Comparison of ENCODE assay signal across 9 mouse cellular contexts in the genomic region with DNA sequence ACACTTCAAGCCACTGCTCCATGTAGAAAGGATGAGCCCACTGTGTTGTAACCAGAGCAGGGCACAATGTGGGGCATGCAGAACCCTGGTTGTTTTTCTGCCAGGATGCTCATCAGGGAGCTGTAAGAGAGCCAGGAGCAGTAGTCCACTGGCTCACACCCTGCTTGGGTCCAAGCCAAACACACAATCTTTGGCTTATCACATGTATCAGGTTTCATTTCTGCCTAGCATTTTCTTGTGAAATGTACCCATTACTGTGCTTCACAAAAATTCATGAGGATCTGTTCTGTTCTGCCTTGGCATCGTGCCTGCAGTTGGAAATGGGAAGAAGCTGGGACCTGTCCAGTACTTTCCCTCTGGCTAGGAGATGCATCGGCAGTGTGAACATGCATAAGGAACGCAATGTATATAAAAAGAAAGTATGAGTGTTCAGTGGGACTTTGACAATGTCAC.
DNase-seq lines count a peak whose midpoint lies in the region; ATAC-seq lines count a peak whose summit lies in the region.
"Had no signal": no experiment of that assay in that cellular context is flagged by ENCODE, and none has a peak within 500 bp of the region (broad histone marks: within the 10 kb centered on the region; RNA-seq: fewer than 3 reads in every experiment).

No protein-coding gene starts in this region.

- no peak overlapping the region for H3K27ac ChIP-seq in lung, embryonic 16.5 days (ENCODE audit: low read length)
- H3K27ac ChIP-seq in midbrain, embryonic 15.5 days: no peak overlapping the region
- H3K27ac ChIP-seq: liver, embryonic 15.5 days had no signal

- H3K27me3 ChIP-seq in lung, embryonic 16.5 days (ENCODE audit: control insufficient read depth, insufficient read depth, low read depth, low read length): no peaks in the 10 kb centered on the region
- no peaks in the 10 kb centered on the region for H3K27me3 ChIP-seq in midbrain, embryonic 15.5 days (replicated peaks)
- H3K27me3 ChIP-seq: liver, embryonic 15.5 days had no signal

- 59% methylated on average over 3 of the region's 3 CpGs for WGBS in lung, embryonic 16.5 days
- WGBS in midbrain, embryonic 15.5 days: 91% methylated on average over 3 of the region's 3 CpGs

- no peaks in the 10 kb centered on the region for H3K36me3 ChIP-seq in lung, embryonic 16.5 days (ENCODE audit: control insufficient read depth, insufficient read depth, low read length)
- H3K36me3 ChIP-seq in midbrain, embryonic 15.5 days (replicated peaks): no peaks in the 10 kb centered on the region
- H3K36me3 ChIP-seq: liver, embryonic 15.5 days had no signal

- H3K4me2 ChIP-seq in lung, embryonic 16.5 days (ENCODE audit: low read depth, low read length): no peak overlapping the region
- H3K4me2 ChIP-seq in midbrain, embryonic 15.5 days: no peak overlapping the region
- H3K4me2 ChIP-seq: liver, embryonic 15.5 days had no signal

- peak; percentile 68 for ATAC-seq in cerebellum, adult (ENCODE audit: insufficient number of reproducible peaks, low FRiP score, low TSS enrichment)
- peak; percentile 38 for ATAC-seq in lung, embryonic 16.5 days (ENCODE audit: low read depth)
- no peak for ATAC-seq in midbrain, embryonic 15.5 days (replicated peaks)

- H3K4me1 ChIP-seq in lung, embryonic 16.5 days (replicated peaks; ENCODE audit: control insufficient read depth, insufficient read depth, low read length): no peaks in the 10 kb centered on the region
- H3K4me1 ChIP-seq in midbrain, embryonic 15.5 days: no peaks in the 10 kb centered on the region
- H3K4me1 ChIP-seq: liver, embryonic 15.5 days had no signal

- DNase-seq in layer of hippocampus, adult 11-12 months (ENCODE audit: low spot score): peak; percentile 7
- DNase-seq in layer of hippocampus, postnatal 36 days: no peak
- peak; percentile 6 to 15 for DNase-seq in frontal cortex, postnatal 10 days (ENCODE audit: low spot score in 2 of 2)
- no peak for DNase-seq in spleen, postnatal 4 days (ENCODE audit: low spot score in 2 of 2)
- no peak for DNase-seq in thymus, postnatal 36 days

- H3K9ac ChIP-seq in lung, embryonic 16.5 days (ENCODE audit: low read length): no peak overlapping the region
- H3K9ac ChIP-seq in midbrain, embryonic 15.5 days: no peak overlapping the region
- H3K9ac ChIP-seq: liver, embryonic 15.5 days had no signal

- H3K4me3 ChIP-seq in lung, embryonic 16.5 days (ENCODE audit: low read length): no peak overlapping the region
- no peak overlapping the region for H3K4me3 ChIP-seq in midbrain, embryonic 15.5 days
- H3K4me3 ChIP-seq: liver, embryonic 15.5 days had no signal

- no peaks in the 10 kb centered on the region for H3K9me3 ChIP-seq in lung, embryonic 16.5 days (ENCODE audit: control insufficient read depth, low read length)
- no peaks in the 10 kb centered on the region for H3K9me3 ChIP-seq in midbrain, embryonic 15.5 days
- H3K9me3 ChIP-seq: liver, embryonic 15.5 days had no signal

Comparison
In these comparisons a context has a peak if more than half of its experiments do, and no peak if none do; other contexts are left out.
1. DNase-seq: peak in layer of hippocampus, adult 11-12 months (single experiment) and frontal cortex, postnatal 10 days (2 of 2); none in layer of hippocampus, postnatal 36 days (0 of 2), spleen, postnatal 4 days (0 of 2) and thymus, postnatal 36 days (0 of 2).